Mouse (Mus musculus) liver, adult (tissue): ENCODE measurements around the gene Ibsp.

Experiments used
- GATA4 ChIP-seq: IDR thresholded peaks from 2 replicates; pipeline ENCODE4 v1.6.1; 2014; ENCODE audit warnings: mild to moderate bottlenecking, low read length; ENCODE audit not compliant: insufficient replicate concordance

Gene Ibsp

GRCm38 (mm10) chr5:104335962-104336361 is 37.0 kb downstream of the Ibsp start:
- TF ChIP-seq GATA4 = no peak

- no peak for TF ChIP-seq GATA4
These were observed 38.5 kb downstream of the Ibsp start for GRCm38 (mm10) chr5:104337491-104337890.

- no peak for TF ChIP-seq GATA4
These were observed 40.0 kb downstream of the Ibsp start for GRCm38 (mm10) chr5:104339009-104339408.

- no peak for TF ChIP-seq GATA4
These were observed 40.9 kb downstream of the Ibsp start for GRCm38 (mm10) chr5:104339706-104340512.

- TF ChIP-seq GATA4 = no peak
These were observed 41.5 kb downstream of the Ibsp start for GRCm38 (mm10) chr5:104340513-104340829.

GRCm38 (mm10) chr5:104342881-104343280 is 43.9 kb downstream of the Ibsp start:
- no peak for TF ChIP-seq GATA4

- no peak for TF ChIP-seq GATA4
These were observed 45.7 kb downstream of the Ibsp start for GRCm38 (mm10) chr5:104344526-104345240.

- TF ChIP-seq GATA4 = no peak
These were observed 46.3 kb downstream of the Ibsp start for GRCm38 (mm10) chr5:104345241-104345630.

- no peak for TF ChIP-seq GATA4
These were observed 52.1 kb downstream of the Ibsp start for GRCm38 (mm10) chr5:104351041-104351440.

GRCm38 (mm10) chr5:104351874-104352273 is 52.9 kb downstream of the Ibsp start:
- no peak for TF ChIP-seq GATA4

GRCm38 (mm10) chr5:104357575-104357974 is 58.6 kb downstream of the Ibsp start:
- TF ChIP-seq GATA4 = no peak

GRCm38 (mm10) chr5:104358592-104358991 is 59.6 kb downstream of the Ibsp start:
- no peak for TF ChIP-seq GATA4

GRCm38 (mm10) chr5:104359257-104359656 is 60.3 kb downstream of the Ibsp start:
- no peak for TF ChIP-seq GATA4
